Mouse (Mus musculus): ENCODE measurements around the gene Xylt1. TPM values are rescaled to one million over a fixed set of nuclear protein-coding genes. Genes with fewer than 3 reads are reported as not detected.

Xylt1 gene
- total RNA-seq, 4 experiments from 2014 or later: 6.1 to 9.9 (median 7.3) TPM

- no peak for DNase-seq (ENCODE audit: low spot score in 2 of 2)
These were observed 229.7 kb downstream of the Xylt1 start for GRCm38 (mm10) chr7:117610439-117610838.

DNA sequence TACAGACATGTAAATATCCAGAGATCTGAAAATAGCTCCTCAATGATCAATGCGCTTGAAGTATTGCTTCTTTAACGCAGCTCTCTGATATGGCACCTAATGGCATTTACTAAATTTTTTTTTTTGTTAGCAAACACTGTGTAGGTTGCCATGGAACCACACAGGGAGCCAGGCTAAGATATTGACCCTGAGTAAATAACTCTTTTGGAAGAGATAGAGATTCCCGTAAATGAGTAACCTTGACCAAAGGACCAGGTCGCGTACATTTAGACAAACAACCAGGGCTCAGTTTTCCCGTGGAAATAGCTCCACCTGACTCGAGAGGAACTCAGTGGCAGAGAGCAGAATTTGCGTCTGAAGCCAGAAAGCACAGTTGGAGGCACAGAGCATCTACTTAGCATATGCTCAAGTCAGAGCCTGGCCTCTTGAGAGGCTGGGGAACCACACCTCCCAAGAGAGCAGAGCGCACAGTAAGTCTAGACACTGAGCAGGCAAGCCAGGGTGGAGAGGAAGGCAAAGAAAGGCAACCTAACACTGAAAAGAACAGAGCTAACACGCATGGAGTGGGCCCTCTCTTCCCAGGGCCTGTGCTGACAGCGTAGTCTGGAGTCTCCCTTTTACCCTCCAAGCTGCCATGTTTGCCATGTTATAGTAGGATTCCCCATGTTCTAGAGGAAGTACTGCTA lies 232.2 kb downstream of the Xylt1 start:
- no peak for DNase-seq (ENCODE audit: low spot score in 2 of 2)

- DNase-seq (ENCODE audit: low spot score in 2 of 2): no peak
These were observed 233.0 kb downstream of the Xylt1 start for GRCm38 (mm10) chr7:117613796-117614195.

GRCm38 (mm10) chr7:117614346-117614745 lies 233.6 kb downstream of the Xylt1 start:
- no peak for DNase-seq (ENCODE audit: low spot score in 2 of 2)

- no peak for DNase-seq (ENCODE audit: low spot score in 2 of 2)
These were observed 234.1 kb downstream of the Xylt1 start for GRCm38 (mm10) chr7:117614851-117615250.

- DNase-seq (ENCODE audit: low spot score in 2 of 2): no peak
These were observed 235.5 kb downstream of the Xylt1 start for GRCm38 (mm10) chr7:117616277-117616676.

DNA sequence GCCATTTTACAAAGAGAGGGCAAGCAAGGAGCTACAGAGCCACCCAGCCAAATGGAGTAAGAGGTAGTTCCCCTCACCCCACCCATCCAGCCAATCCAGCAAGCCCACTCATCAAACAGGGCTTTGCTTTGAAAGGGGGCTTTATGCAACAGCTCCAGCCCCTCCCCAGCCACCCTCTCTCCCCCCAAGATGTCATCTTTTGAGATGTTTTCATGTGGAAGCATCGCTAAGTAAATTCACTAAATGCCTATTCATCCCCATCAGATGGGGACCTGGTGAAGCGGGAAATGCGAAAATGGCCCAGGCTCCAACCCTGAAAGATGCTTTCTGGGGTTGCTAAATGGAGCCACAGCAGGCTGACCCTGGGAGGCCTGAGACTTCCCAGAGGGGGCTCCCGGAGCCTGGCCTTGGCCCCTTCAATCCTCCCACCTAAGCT lies 238.0 kb downstream of the Xylt1 start:
- DNase-seq (ENCODE audit: low spot score in 2 of 2): no peak

- DNase-seq (ENCODE audit: low spot score in 2 of 2): no peak
These were observed 240.8 kb downstream of the Xylt1 start for GRCm38 (mm10) chr7:117621566-117621965.

DNA sequence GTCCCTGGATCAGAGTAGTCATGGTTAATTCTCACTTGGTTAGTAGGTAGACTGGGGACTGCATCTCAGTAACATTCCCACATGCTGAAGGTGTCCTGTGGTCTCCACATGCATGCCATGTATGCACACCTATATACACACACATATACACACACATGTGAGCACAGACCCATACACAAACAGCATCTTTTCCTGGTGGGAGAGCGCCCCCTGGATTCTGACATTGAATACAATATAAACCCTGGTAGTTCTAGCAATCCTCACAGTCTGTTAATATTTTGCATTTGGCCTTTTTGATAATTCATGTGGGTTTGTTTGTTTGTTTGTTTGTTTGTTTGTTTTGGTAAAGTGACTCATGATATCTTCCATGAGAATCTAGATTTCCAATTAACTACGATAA lies 242.0 kb downstream of the Xylt1 start:
- no peak for DNase-seq (ENCODE audit: low spot score in 2 of 2)

- no peak for DNase-seq (ENCODE audit: low spot score in 2 of 2)
These were observed 248.0 kb downstream of the Xylt1 start for GRCm38 (mm10) chr7:117628791-117629190.

- no peak for DNase-seq (ENCODE audit: low spot score in 2 of 2)
These were observed 249.9 kb downstream of the Xylt1 start for GRCm38 (mm10) chr7:117630657-117631056.

DNA sequence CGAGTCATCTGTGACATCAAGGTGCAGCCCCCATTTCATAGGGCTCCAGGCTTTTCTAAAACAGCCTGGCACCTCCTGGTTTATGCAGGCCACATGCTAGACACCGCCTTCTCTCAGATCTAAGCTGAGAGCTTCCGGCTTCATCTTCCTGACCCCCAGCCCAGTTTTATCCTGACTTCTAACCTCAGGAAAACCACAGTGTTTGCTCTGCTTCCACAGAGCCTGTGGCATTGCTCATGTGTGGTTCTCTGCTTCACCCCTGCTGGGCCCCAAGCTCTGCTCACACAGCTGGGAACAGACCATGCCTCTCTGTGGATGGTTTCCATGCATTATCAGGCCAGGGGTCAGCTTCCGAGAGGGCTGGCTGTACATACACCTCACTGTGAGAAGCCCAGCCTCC lies 254.8 kb downstream of the Xylt1 start:
- DNase-seq (ENCODE audit: low spot score in 2 of 2): no peak

- no peak for DNase-seq (ENCODE audit: low spot score in 2 of 2)
These were observed 255.9 kb downstream of the Xylt1 start for GRCm38 (mm10) chr7:117636713-117637112.

- DNase-seq (ENCODE audit: low spot score in 2 of 2): no peak
These were observed 257.2 kb downstream of the Xylt1 start for GRCm38 (mm10) chr7:117637997-117638396.

DNA sequence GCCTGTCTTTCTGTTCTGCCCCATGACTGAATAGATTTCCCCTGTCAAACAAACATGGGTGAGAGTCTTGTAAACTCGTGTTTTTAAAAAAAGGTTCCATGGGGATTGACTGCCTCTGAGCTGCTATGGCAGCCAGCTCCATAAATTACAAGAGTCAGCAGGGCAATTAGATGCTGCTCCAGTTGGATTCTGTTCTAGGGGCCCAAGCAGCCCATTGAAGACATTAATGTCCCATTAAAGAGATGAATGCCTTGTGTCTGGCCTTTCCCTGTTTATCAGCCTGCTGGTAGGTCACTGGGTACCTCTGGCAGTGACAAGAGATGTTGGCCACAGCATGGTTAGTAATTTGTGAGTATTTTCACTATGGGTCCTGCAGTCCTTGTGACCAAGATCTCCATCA lies 271.9 kb downstream of the Xylt1 start:
- no peak for DNase-seq (ENCODE audit: low spot score in 2 of 2)

DNA sequence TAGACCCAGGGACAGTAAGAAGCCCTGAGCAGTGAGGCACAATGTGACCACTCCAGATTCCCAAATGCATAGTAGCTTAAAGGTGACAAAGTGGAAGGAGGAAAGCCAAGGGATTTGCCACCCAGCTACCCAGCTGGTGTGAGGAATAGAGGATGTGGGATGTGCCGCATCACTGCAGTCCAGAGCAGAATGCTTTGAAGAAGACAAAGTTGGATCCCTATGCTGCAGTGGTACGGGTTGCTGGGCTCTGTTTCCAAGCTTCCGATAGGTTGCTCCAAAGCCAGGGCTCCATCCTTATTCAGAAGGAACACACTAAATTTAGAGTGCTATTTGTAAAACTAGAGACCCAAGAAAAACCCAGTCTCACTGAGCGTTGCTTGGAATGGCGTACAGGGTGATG lies 275.0 kb downstream of the Xylt1 start:
- DNase-seq (ENCODE audit: low spot score in 2 of 2): no peak

- no peak for DNase-seq (ENCODE audit: low spot score in 2 of 2)
These were observed 277.4 kb downstream of the Xylt1 start for GRCm38 (mm10) chr7:117658180-117658579.

GRCm38 (mm10) chr7:117658739-117659138 lies 278.0 kb downstream of the Xylt1 start:
- no peak for DNase-seq (ENCODE audit: low spot score in 2 of 2)

DNA sequence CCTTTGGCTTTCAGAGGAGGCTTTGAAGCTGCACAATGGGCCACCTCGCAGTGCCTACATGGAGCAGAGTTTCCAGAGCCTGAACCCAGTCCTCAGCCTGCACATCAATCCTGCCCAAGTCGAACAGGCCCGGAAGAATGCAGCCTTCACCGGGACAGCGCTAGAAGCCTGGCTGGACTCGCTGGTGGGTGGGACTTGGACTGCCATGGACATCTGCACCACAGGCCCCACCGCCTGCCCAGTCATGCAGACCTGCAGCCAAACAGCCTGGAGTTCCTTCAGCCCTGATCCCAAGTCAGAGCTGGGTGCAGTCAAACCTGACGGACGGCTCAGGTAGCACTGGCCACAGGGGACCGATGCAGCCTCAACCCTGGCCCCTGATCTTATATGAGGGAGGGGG lies 286.5 kb downstream of the Xylt1 start:
- DNase-seq (ENCODE audit: low spot score in 2 of 2): no peak

DNA sequence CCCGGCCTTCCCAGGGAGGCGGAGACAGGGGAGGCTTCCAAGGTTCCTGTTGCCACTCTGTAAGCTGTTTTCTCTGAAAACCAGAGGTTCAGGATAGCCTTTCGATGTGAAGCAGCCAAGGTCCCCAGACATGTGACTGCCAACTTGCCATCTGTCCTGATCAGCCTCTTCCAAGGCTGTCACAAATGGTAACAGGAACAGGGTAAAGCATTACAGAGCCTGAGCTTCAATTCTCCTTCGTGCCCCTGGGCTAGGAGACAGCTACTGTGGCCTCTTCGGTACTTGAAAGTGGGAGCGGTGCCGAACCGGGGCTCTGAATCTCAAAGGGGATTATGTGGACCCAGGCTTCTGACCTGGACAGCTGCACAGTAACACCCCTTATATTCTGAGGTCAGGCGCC lies 287.4 kb downstream of the Xylt1 start:
- no peak for DNase-seq (ENCODE audit: low spot score in 2 of 2)

- no peak for DNase-seq (ENCODE audit: low spot score in 2 of 2)
These were observed 291.4 kb downstream of the Xylt1 start for GRCm38 (mm10) chr7:117672121-117672591.

- no peak for DNase-seq (ENCODE audit: low spot score in 2 of 2)
These were observed 305.6 kb downstream of the Xylt1 start for GRCm38 (mm10) chr7:117686120-117686996.

DNA sequence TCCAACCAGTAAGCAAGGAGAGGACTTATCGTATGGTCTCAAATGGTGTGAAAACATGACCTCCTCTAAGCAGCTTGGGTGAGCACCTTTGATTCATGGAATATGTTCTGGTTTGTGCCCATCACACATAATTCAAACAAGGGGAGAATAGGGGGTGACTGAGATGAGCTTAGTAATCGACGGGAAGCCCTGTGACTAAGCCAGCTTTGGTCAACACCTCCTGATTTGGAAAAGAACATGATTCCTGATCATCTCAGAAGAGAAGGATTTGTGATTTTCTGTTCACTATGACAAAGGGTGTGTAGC lies 306.2 kb downstream of the Xylt1 start:
- DNase-seq (ENCODE audit: low spot score in 2 of 2): no peak

Data from gastrocnemius, adult 8-10 months (tissue).